Mouse (Mus musculus): ENCODE measurements around the gene Mlip. TPM values are rescaled to one million over a fixed set of nuclear protein-coding genes. Genes with fewer than 3 reads are reported as not detected.
"Not testable (repeated sequence)": the region's sequence is repeated elsewhere in the genome, so short reads cannot be mapped to it uniquely, and the experiment has no call there.

Gene Mlip
- total and polyA plus RNA-seq, 2 experiments from 2014 or later: 6.9 to 16.2 TPM

DNA sequence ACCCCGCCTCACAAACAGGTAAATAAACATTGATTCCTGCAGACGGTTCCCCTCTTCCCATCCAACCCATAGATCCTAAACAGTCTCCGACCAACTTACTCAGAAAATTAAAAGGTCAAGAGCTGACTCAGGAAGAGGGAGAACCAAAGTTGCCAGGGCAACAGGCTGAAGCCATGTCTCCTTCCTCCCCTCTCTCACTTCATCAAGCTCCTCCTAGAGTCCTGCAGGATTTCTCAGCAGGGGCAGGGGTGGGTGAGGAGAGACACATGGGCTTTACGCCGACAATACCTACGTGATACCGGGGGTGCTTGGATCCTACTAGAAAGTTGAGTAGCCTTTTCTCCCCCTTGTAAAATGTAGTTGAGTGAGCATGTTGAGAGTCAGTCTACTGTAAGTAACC is 23.8 kb upstream of the Mlip start:
- Histone ChIP-seq H3K36me3 (ENCODE audit: insufficient read depth) (no peaks in the 10 kb centered on the region), H3K27me3 (ENCODE audit: insufficient read depth, low read length) (no peaks in the 10 kb centered on the region), H3K27ac (ENCODE audit: low read depth, low read length) (no peak overlapping the region), H3K4me3 (ENCODE audit: low read depth, low read length) (no peak overlapping the region), H3K4me1 (ENCODE audit: insufficient read depth) (no peaks in the 10 kb centered on the region), H3K9me3 (ENCODE audit: low read length) (no peaks in the 10 kb centered on the region), H3K9ac (no peak overlapping the region), H3K4me2 (ENCODE audit: low read depth) (no peak overlapping the region)
- ATAC-seq: no peak
- DNase-seq: no peak
- 80% methylated on average over 7 of the region's 7 CpGs for WGBS
- no peak for TF ChIP-seq CTCF (IDR thresholded peaks at IDR 0.05; ENCODE audit: low read depth)

DNA sequence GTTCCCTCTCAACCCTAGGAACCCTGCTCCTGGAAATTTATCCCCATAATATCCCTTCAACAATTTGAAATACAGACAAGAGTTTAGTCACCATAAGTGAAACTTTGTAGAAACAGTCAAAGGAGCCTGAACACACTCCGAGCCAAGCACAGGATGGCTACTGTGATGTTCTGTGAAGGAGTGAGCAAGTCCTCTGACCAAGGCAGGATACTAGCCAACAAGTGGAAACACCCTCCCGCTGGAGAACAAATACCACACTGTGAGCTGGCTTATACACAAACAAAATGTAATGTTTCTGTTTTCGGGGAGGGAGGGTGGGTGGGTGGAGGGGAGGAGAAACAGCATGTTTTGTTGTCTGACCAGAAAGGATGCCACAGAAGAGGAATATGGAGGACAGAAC is 17.9 kb upstream of the Mlip start:
- no peaks in the 10 kb centered on the region for H3K9me3 ChIP-seq (ENCODE audit: low read length)
- no peak overlapping the region for H3K4me2 ChIP-seq (ENCODE audit: low read depth)
- no peak overlapping the region for H3K9ac ChIP-seq
- no peaks in the 10 kb centered on the region for H3K27me3 ChIP-seq (ENCODE audit: insufficient read depth, low read length)
- H3K36me3 ChIP-seq (ENCODE audit: insufficient read depth): no peaks in the 10 kb centered on the region
- no peaks in the 10 kb centered on the region for H3K4me1 ChIP-seq (ENCODE audit: insufficient read depth)
- no peak overlapping the region for H3K27ac ChIP-seq (ENCODE audit: low read depth, low read length)
- DNase-seq (no peak), ATAC-seq (no peak)
- TF ChIP-seq CTCF (IDR thresholded peaks at IDR 0.05; ENCODE audit: low read depth): no peak
- 59% methylated on average over 3 of the region's 3 CpGs for WGBS
- no peak overlapping the region for H3K4me3 ChIP-seq (ENCODE audit: low read depth, low read length)

DNA sequence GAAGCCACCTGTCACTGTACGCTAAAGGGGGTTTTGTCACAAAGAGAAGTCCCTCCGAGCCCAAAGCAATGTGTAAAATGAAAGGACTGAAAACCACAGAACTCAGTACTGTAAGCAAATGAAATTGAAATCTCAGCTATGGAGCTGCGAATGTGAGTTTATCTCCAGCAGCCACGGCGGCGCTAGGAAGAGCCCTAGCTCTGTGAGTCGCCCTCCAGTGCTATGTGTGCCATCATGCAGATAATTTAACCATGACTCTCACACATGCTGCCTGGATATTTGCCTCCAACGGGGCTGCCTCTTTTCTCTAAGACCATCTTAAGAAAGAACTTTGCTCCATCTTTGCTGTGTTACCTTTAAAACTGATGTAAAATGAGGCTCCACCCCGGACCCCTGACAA is 16.5 kb upstream of the Mlip start:
- H3K27me3 ChIP-seq (ENCODE audit: insufficient read depth, low read length): no peaks in the 10 kb centered on the region
- 70% methylated on average over 9 of the region's 9 CpGs for WGBS
- no peaks in the 10 kb centered on the region for H3K4me1 ChIP-seq (ENCODE audit: insufficient read depth)
- H3K9me3 ChIP-seq (ENCODE audit: low read length): no peaks in the 10 kb centered on the region
- DNase-seq (no peak), ATAC-seq (no peak)
- TF ChIP-seq CTCF (IDR thresholded peaks at IDR 0.05; ENCODE audit: low read depth): no peak
- no peak overlapping the region for H3K27ac ChIP-seq (ENCODE audit: low read depth, low read length)
- H3K4me2 ChIP-seq (ENCODE audit: low read depth): no peak overlapping the region
- H3K36me3 ChIP-seq (ENCODE audit: insufficient read depth): no peaks in the 10 kb centered on the region
- H3K4me3 ChIP-seq (ENCODE audit: low read depth, low read length): no peak overlapping the region
- H3K9ac ChIP-seq: no peak overlapping the region

DNA sequence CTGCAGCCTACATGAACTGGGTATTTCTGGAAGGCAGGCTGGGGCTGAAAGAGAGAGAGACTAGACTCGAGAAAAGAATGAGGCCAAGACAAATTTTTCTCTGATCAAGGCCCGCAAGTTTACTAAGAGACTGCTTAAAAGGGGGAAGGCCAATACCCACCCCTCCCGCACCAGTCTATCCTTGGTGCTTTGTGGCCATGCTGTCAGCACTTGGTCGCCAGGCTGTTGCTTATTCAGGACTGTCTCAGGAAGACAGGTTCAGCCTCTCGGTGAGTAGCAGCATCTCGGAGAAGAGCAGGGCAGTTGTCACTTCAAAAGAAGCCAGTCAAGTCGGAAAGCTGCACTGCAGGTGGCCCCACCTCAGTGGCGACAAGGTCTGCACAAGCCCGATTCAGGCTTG is 11.9 kb upstream of the Mlip start:
- H3K9me3 ChIP-seq (ENCODE audit: low read length); H3K36me3 ChIP-seq (ENCODE audit: insufficient read depth); H3K27ac ChIP-seq (ENCODE audit: low read depth, low read length); H3K4me2 ChIP-seq (ENCODE audit: low read depth); H3K9ac ChIP-seq; H3K4me3 ChIP-seq (ENCODE audit: low read depth, low read length); H3K4me1 ChIP-seq (ENCODE audit: insufficient read depth); DNase-seq; ATAC-seq; H3K27me3 ChIP-seq (ENCODE audit: insufficient read depth, low read length): not testable (repeated sequence)
- WGBS: 71% methylated on average over 9 of the region's 9 CpGs

DNA sequence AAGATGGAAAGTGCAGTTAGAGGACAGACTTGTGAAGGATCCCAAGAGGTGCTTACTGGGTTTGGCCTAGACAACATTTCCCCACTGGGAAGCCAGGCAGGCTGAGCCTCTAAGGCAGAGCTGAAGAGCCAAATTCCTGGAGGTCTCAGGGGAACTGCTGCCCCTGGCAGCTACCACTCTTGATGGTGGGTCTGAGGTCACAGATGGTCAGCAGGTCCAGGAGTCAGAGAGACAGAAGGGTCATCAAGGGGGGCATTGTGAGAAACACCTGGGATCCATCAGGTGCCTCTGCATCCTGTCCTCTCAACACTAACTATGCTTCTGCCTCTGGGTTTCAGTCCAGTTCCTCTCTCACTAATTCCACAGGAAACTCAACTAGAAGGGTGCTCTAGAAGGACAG is 10.1 kb upstream of the Mlip start:
- no peaks in the 10 kb centered on the region for H3K4me1 ChIP-seq (ENCODE audit: insufficient read depth)

DNA sequence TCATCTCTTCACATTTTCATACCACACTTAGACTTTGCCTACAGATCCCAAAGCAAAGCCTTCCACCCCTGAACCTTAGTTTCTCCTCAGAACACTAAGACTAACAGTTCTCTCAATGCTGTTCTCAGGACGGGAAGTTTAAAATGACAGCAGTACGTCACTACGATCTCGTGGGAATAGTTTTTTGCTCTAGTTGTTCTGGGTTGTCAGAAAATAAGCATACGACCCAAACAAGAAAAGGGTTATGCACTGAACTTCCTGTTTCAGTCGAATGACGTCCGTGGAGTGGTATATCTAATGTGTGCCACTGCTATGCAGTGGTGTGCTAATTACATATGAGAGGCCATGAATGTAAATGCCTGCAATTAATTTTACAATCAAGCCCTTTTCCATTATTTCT is 7.9 kb upstream of the Mlip start:
- ATAC-seq: no peak
- Histone ChIP-seq H3K9me3 (ENCODE audit: low read length) (no peaks in the 10 kb centered on the region), H3K36me3 (ENCODE audit: insufficient read depth) (no peaks in the 10 kb centered on the region), H3K27me3 (ENCODE audit: insufficient read depth, low read length) (no peaks in the 10 kb centered on the region), H3K27ac (ENCODE audit: low read depth, low read length) (no peak overlapping the region), H3K4me3 (ENCODE audit: low read depth, low read length) (no peak overlapping the region), H3K4me2 (ENCODE audit: low read depth) (no peak overlapping the region), H3K9ac (no peak overlapping the region), H3K4me1 (ENCODE audit: insufficient read depth) (no peaks in the 10 kb centered on the region)
- TF ChIP-seq CTCF (IDR thresholded peaks at IDR 0.05; ENCODE audit: low read depth): no peak
- WGBS: 82% methylated on average over 8 of the region's 8 CpGs
- DNase-seq: no peak

More for the DNA sequence above, 10.1 kb upstream of the Mlip start:
- Histone ChIP-seq H3K27me3 (ENCODE audit: insufficient read depth, low read length) (no peaks in the 10 kb centered on the region), H3K9ac (no peak overlapping the region), H3K4me2 (ENCODE audit: low read depth) (no peak overlapping the region), H3K9me3 (ENCODE audit: low read length) (no peaks in the 10 kb centered on the region), H3K4me3 (ENCODE audit: low read depth, low read length) (no peak overlapping the region), H3K36me3 (ENCODE audit: insufficient read depth) (no peaks in the 10 kb centered on the region), H3K27ac (ENCODE audit: low read depth, low read length) (no peak overlapping the region)
- DNase-seq (no peak), ATAC-seq (no peak)
- TF ChIP-seq CTCF (IDR thresholded peaks at IDR 0.05; ENCODE audit: low read depth): no peak

DNA sequence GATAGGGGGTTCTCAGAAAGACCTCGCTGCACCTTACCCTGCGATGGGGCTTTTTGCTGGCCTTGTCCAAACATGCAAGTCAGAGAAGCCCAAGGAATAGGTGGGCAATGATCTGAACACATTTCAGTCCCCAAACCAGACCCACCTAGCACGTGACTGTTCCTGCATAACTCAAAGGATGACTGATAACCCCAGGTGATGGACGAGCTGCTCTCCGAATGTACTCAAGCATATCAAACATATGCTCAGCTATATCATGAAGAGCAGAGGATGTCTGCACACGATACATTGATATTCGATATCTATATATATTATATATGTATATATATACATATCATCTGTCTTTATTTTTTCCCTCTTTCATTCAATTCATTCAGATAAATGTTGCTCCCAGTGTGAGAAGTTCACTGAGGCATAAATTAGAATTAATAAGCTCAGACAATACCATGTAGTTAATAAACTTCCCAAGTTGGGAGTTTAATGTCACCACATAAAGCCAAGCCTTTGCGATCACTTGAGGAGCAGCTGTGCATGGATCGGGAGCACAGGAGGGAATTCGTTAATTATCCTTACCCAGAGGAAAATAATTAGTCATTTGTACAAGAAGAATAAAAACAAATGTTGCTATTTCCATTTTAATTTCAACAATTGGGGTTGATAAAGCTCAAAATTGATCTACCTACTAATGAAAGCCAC is 6.7 kb upstream of the Mlip start:
- 68% methylated on average over 10 of the region's 10 CpGs for WGBS
- no peaks in the 10 kb centered on the region for H3K9me3 ChIP-seq (ENCODE audit: low read length)
- no peak overlapping the region for H3K27ac ChIP-seq (ENCODE audit: low read depth, low read length)
- no peak overlapping the region for H3K9ac ChIP-seq
- no peaks in the 10 kb centered on the region for H3K27me3 ChIP-seq (ENCODE audit: insufficient read depth, low read length)
- peak; percentile 45; the same call in 1 of the 2 replicates for ATAC-seq
- no peaks in the 10 kb centered on the region for H3K4me1 ChIP-seq (ENCODE audit: insufficient read depth)
- TF ChIP-seq CTCF (IDR thresholded peaks at IDR 0.05; ENCODE audit: low read depth): no peak
- no peak for DNase-seq
- H3K4me3 ChIP-seq (ENCODE audit: low read depth, low read length): no peak overlapping the region
- no peak overlapping the region for H3K4me2 ChIP-seq (ENCODE audit: low read depth)
- H3K36me3 ChIP-seq (ENCODE audit: insufficient read depth): no peaks in the 10 kb centered on the region

Data from forebrain, postnatal 0 days (tissue).